Mouse (Mus musculus): ENCODE data around the gene Usp35. TPM values are rescaled to one million over a fixed set of nuclear protein-coding genes. Genes with fewer than 3 reads are reported as not detected.

Usp35 gene
- polyA plus RNA-seq, 1 experiment from 2014 or later: 2.3 TPM

DNA sequence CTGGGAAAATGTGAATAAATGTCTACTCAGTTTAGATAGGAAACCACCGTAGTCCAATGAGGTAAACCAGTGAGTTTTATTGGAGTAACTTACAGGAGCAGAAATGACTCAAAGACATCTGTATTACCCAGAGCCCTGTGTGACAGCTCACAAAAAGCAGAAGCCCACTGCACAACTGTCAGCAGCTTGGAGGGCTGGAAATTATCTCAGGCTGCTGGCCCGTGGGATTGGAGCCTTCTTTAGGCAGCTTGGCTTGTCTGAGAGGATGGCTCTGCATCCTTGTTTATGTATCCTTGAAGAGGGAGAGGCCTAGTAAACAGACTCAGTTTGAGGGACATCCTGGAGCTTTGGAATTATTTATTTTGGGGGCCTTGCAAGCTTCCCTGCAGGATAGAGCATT is 11.1 kb upstream of the Usp35 start:
- DNase-seq (ENCODE audit: low spot score): no peak
- Histone ChIP-seq H3K36me3 (peaks cover 6% of the 10 kb centered on the region; the same call in 1 of the 2 replicates), H3K4me1 (peaks cover 52% of the 10 kb centered on the region), H3K27ac (no peak overlapping the region), H3K9me3 (no peaks in the 10 kb centered on the region), H3K4me3 (no peak overlapping the region), H3K27me3 (ENCODE audit: insufficient read depth, poor library complexity, severe bottlenecking) (no peaks in the 10 kb centered on the region; the same call in 1 of the 2 replicates)
- WGBS: 16% methylated on average over 2 of the region's 2 CpGs

DNA sequence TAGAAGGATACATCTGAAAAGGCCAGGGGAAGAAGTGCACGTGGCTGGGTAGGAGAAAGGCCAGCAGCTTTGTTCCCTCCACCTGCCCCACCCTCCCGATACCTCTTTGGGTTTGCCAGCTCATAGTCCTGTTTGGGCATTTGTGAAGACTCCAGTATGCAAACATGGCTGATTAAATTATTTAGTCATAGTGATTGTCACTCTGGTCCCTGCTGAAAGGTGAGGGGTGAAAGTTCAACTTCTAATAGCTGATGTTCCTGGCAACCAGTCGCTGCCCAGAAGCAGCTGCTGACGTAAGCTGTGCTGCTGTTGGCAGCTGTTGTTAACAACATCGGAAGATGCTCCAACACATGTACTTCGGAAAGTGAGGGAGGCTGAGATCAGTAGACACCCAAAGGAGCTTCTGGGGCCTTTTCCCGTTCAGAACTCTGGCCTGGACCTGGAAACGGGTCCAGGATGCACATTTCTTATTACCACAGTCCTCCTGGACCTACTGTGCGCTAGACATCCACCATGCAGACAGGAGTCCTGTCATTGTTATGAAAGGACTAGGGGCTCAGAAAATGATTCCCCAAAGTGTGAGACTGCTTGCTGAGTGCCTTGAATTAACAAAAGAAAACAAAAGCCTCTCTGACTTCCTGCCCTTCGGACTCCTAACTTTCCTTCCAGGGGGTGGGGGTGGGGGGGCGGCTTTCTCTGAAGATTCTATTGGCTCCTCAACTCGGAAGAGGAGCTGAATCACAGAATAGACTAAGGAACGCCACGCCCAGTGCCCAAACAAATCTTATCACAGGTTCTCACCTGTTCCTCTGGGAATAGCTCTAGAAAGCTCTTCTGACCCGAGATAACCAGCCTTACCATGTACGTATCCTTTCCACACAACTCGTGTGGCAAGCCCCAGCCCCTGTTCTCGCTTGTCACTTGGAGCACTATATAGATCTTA is 9.4 kb upstream of the Usp35 start:
- Histone ChIP-seq H3K4me3 (no peak overlapping the region), H3K27ac (peak overlapping the region; percentile 17; the same call in 1 of the 2 replicates), H3K27me3 (ENCODE audit: insufficient read depth, poor library complexity, severe bottlenecking) (no peaks in the 10 kb centered on the region), H3K9me3 (no peaks in the 10 kb centered on the region), H3K4me1 (peaks cover 57% of the 10 kb centered on the region), H3K36me3 (no peaks in the 10 kb centered on the region)
- 43% methylated on average over 18 of the region's 18 CpGs for WGBS
- no peak for DNase-seq (ENCODE audit: low spot score)

DNA sequence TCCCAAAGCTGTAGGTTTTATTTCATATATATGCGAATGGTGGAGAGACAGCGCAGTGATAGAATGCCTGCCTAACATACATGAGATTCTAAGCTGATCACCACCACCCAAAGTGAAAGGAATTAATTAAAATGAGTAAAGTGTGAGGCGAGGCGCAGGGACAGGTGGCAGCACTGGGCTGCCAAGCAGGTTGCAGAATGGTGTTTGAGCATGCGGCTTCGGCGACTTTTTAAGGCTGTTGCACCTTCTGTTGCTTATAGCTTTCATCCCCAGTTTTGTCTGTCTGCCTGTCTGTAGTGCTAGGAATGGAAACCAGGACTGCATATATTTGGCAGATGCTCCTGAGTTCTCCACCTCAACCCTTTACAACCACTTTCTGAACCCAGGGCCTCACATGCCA is 7.8 kb upstream of the Usp35 start:
- no peaks in the 10 kb centered on the region for H3K27me3 ChIP-seq (ENCODE audit: insufficient read depth, poor library complexity, severe bottlenecking)
- H3K4me3 ChIP-seq: no peak overlapping the region
- DNase-seq (ENCODE audit: low spot score): no peak
- no peaks in the 10 kb centered on the region for H3K36me3 ChIP-seq
- WGBS: 88% methylated on average over 7 of the region's 7 CpGs
- H3K27ac ChIP-seq: no peak overlapping the region
- H3K9me3 ChIP-seq: no peaks in the 10 kb centered on the region
- peaks cover 46% of the 10 kb centered on the region for H3K4me1 ChIP-seq

DNA sequence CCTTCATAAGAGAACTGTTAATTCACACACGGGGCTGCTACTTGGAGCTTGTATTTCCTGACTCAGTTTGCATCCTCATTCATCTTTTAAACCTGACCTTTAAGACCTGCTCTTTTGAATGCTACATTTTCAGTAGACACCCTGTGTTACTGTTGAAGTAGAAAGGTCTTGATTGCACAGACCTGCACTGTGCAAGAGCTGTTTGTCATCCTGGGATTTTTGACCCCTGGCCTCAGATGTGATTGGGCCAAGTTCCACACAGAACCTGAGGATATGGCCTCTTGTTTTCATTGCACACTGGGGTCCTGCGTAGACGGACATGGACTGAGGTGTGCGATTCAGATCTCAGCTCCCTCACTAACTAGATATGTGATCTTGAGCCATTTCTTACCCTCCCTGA is 6.8 kb upstream of the Usp35 start:
- H3K36me3 ChIP-seq: no peaks in the 10 kb centered on the region
- H3K4me3 ChIP-seq: no peak overlapping the region
- DNase-seq (ENCODE audit: low spot score): no peak
- H3K27me3 ChIP-seq (ENCODE audit: insufficient read depth, poor library complexity, severe bottlenecking): no peaks in the 10 kb centered on the region
- no peaks in the 10 kb centered on the region for H3K9me3 ChIP-seq
- WGBS: 80% methylated on average over 4 of the region's 4 CpGs
- H3K27ac ChIP-seq: no peak overlapping the region
- H3K4me1 ChIP-seq: peaks cover 45% of the 10 kb centered on the region

DNA sequence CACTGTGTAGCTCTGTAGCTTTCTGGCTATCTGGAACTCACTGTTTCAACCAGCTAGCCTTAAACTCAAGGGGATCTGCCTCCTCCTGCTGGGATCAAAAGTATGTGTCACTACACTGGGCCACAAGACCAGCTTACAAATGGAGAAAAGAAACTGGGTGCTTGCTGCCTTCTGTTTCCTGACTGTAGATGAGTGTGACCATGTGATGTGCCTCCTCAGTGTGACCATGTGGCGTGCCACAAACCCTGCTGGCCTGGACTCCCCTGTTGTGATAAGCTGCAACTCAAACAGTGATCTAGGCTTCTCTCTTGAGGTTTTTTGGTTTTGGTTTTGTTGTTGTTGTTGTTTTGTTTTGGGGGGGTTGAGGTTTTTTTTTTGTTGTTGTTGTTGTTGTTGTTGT is 4.9 kb upstream of the Usp35 start:
- WGBS: 79% methylated on average over 1 of the region's 1 CpGs
- Histone ChIP-seq H3K9me3 (no peaks in the 10 kb centered on the region), H3K27me3 (ENCODE audit: insufficient read depth, poor library complexity, severe bottlenecking) (no peaks in the 10 kb centered on the region), H3K27ac (no peak overlapping the region), H3K36me3 (no peaks in the 10 kb centered on the region), H3K4me1 (peaks cover 45% of the 10 kb centered on the region), H3K4me3 (no peak overlapping the region)
- no peak for DNase-seq (ENCODE audit: low spot score)

DNA sequence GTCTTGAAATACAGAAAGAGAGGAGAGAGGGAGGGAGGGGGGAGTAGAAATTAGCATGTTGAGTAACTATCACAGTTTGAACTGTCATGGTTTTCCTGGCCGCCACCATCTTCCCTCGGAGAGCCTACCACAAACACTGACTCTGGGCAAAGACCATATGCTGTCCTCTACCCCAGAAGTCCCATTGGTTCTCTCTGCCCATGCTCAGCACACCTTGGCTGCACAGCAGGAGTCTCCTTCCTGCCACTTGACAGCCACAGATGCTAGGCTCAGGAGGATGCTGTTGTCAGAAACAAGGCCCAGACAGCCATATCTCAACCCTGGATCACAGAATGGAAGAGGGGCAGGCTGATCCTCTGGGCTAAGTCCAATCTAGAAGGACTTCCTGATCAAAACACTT is 2.6 kb upstream of the Usp35 start:
- no peaks in the 10 kb centered on the region for H3K9me3 ChIP-seq
- H3K27ac ChIP-seq: no peak overlapping the region
- no peaks in the 10 kb centered on the region for H3K36me3 ChIP-seq
- no peak overlapping the region for H3K4me3 ChIP-seq
- no peak for DNase-seq (ENCODE audit: low spot score)
- peaks cover 46% of the 10 kb centered on the region for H3K4me1 ChIP-seq
- WGBS: 84% methylated on average over 2 of the region's 2 CpGs
- peaks cover 8% of the 10 kb centered on the region; the same call in 1 of the 2 replicates for H3K27me3 ChIP-seq (ENCODE audit: insufficient read depth, poor library complexity, severe bottlenecking)

DNA sequence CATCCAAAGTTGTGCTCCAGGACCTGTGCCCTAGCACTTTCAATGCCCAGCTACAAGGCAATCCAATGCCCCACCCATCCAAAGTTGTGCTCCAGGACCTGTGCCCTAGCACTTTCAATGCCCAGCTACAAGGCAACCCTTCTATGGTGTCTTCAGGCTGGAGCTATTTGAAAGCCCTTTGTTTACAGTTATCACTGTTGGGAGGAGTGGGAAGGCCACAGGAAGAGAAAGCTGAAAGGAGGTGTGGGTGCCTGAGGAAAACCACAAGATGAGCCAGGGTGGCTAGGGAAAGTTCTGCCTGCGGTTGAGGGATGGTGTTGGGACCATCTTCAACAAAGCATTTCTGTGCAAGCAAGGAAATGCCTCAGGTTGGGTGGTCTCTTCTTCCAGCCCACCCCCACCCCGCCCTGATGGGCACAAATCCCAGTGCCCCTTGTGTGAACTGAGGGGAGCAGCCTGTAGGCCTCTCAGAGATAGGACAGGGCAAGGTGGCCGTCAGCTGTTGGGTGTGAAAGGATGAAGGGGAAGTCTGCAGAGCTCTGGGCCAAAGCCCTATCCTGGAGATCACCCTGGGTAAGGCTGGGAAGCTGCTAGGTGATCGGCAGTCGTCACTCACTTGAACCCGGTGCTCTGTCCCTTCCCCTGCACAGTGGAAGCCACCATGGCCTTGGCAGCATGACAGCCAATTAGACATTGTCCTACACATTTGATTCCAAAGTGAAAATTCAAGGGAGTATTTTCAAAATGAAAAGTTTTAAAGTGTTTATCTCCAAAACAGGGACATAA is 1.5 kb upstream of the Usp35 start:
- no peak for DNase-seq (ENCODE audit: low spot score)
- H3K4me3 ChIP-seq: peak overlapping the region; percentile 89; the same call in 1 of the 2 replicates
- WGBS: 72% methylated on average over 6 of the region's 6 CpGs

DNA sequence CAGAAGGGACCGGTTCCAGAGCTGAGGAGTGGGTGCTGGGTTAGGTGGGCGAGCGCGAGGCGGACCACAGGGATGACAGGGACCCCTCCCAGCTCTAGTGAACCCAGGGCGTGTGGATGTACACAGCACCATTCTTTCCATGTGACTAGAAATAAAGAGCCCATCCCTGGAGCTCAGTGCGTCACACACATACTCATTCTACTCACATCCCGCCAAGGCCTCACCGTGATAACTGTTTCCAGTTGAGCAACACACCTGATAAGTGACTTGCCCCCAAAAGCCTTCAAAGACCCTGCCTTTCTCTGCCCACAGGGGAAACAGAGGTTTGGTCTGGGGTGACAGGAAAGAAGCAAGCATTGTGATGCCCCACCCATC is 834 bp upstream of the Usp35 start:
- peak overlapping the region; percentile 92 for H3K27ac ChIP-seq
- peaks cover 17% of the 10 kb centered on the region for H3K27me3 ChIP-seq (ENCODE audit: insufficient read depth, poor library complexity, severe bottlenecking)
- H3K4me1 ChIP-seq: peaks cover 30% of the 10 kb centered on the region
- no peaks in the 10 kb centered on the region for H3K9me3 ChIP-seq
- peak overlapping the region; percentile 89 for H3K4me3 ChIP-seq
- WGBS: 2% methylated on average over 9 of the region's 9 CpGs
- DNase-seq (ENCODE audit: low spot score): no peak
- H3K36me3 ChIP-seq: no peaks in the 10 kb centered on the region

More for the DNA sequence above, 1.5 kb upstream of the Usp35 start:
- peaks cover 16% of the 10 kb centered on the region; the same call in 1 of the 2 replicates for H3K27me3 ChIP-seq (ENCODE audit: insufficient read depth, poor library complexity, severe bottlenecking)
- H3K27ac ChIP-seq: no peak overlapping the region; the same call in 1 of the 2 replicates
- H3K4me1 ChIP-seq: peaks cover 36% of the 10 kb centered on the region
- no peaks in the 10 kb centered on the region for H3K36me3 ChIP-seq
- no peaks in the 10 kb centered on the region for H3K9me3 ChIP-seq

DNA sequence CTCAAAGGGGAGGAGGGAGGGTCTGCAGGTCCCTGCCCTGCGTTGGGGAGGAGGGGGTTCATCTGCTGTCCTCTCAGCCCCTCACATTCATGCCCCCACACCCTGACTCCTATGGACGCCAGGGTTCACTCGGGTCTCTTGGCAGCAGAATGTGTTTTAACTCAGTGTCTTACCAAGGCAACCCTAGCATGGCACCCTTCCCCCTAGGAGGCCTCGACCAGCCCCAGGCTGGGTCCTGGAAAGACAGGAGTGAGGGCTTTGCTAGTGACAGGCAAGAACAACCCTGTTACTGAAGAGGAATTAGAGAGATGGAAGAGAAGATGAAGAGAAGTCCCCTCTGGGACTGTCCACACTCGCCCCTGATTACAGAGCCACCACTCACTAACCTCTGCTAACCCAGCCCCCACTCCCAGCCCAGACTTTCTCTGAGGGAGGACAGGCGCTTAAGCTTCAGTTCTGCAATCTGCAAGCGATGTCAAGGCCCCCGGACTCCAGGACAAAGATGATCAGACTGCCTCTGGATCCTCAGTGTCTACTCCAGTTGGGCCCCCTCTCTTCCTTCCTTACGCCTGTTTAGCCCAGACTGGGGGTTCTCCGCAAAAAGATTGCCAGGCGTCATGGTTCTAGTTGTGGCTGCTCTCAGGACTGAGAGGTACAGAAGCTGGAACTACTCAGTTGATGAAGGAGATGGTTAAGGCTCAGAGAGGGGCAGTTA is 732 bp downstream of the Usp35 start:
- Histone ChIP-seq H3K9me3 (no peaks in the 10 kb centered on the region), H3K27ac (no peak overlapping the region; the same call in 1 of the 2 replicates)
- WGBS: 63% methylated on average over 11 of the region's 11 CpGs

DNA sequence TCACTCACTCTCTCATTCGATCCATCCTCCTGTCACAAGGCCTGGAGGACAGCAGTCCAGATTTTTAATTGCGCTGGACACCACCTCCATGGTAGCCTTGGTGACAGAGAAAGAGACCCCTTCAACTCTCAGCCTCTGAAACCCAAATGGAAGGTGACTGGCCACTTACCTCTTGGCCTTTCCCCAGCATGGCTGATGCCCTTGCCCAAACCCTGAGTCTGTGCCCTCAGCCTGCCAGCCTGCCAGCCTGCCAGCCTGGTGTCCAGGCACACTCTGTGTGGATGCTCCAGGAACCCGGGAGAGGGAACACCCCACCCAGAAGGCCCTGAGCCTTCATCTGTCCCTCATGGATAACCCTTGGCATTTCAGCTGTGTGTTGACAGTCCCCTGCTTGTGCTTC is 2.1 kb downstream of the Usp35 start:
- DNase-seq (ENCODE audit: low spot score): no peak
- peaks cover 47% of the 10 kb centered on the region for H3K27me3 ChIP-seq (ENCODE audit: insufficient read depth, poor library complexity, severe bottlenecking)
- H3K9me3 ChIP-seq: no peaks in the 10 kb centered on the region
- peaks cover 37% of the 10 kb centered on the region for H3K4me1 ChIP-seq
- no peaks in the 10 kb centered on the region for H3K36me3 ChIP-seq
- no peak overlapping the region for H3K27ac ChIP-seq
- no peak overlapping the region for H3K4me3 ChIP-seq
- WGBS: 76% methylated on average over 3 of the region's 3 CpGs

More for the DNA sequence above, 732 bp downstream of the Usp35 start:
- Histone ChIP-seq H3K27me3 (ENCODE audit: insufficient read depth, poor library complexity, severe bottlenecking) (peaks cover 33% of the 10 kb centered on the region), H3K4me1 (peaks cover 28% of the 10 kb centered on the region), H3K36me3 (no peaks in the 10 kb centered on the region), H3K4me3 (peak overlapping the region; percentile 89)
- no peak for DNase-seq (ENCODE audit: low spot score)

DNA sequence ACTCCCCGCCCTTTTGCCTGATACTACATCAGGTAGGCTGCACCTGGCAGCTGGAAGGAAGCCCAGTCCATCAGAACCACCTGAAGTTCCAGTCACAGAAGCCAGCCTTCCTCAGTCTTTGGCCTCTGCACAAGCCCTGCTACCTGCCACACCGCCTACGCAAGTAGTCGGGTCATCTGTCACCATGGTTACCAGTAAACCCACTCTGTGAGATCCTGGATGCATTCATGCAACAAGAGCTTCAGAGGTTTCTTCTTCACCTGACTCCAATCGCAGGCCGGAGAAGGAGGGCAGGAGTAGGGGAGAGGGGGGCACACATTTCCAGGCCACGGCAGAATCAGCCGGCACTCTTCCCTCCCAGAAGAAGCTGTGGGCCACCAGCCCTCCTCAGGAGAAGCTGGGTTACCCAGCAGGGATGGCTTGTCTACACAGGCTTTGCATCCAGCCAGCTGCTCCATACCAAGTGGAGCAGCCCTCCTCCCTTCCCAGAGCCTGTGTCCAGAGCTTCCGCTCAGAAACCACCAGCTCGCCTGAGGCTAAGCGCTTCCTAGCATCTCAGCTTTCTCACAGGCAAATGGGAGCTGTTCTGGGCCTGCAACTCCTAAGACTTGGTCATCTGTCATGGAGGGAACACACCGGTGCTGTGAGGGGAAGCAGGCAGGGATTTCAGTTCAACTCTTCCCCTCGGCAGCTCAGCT is 2.8 kb downstream of the Usp35 start:
- Histone ChIP-seq H3K4me3 (no peak overlapping the region), H3K9me3 (no peaks in the 10 kb centered on the region)

DNA sequence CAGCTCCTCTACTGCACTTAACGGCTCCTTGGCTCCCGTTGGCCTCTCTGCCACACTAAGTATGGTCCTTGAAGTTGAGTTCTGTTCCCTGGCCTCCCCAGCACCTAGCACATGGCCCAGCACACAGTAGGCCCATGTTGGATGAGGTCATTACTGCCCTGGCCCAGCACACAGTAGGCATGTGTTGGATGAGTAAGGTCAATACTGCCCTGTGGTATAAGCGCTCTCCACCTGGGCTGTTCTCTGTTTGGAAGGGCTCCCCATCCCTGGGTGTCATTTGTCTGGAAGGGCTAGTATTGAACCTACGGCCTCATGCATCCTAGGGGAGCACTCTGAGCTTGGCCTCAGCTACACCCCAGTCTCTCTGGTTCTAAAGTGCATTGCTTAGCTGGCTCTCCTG is 4.4 kb downstream of the Usp35 start:
- Histone ChIP-seq H3K4me1 (peaks cover 25% of the 10 kb centered on the region), H3K9me3 (no peaks in the 10 kb centered on the region), H3K4me3 (no peak overlapping the region), H3K27ac (no peak overlapping the region), H3K27me3 (ENCODE audit: insufficient read depth, poor library complexity, severe bottlenecking) (peaks cover 59% of the 10 kb centered on the region), H3K36me3 (peaks cover 3% of the 10 kb centered on the region; the same call in 1 of the 2 replicates)
- 89% methylated on average over 4 of the region's 4 CpGs for WGBS
- DNase-seq (ENCODE audit: low spot score): no peak

More for the DNA sequence above, 2.8 kb downstream of the Usp35 start:
- Histone ChIP-seq H3K27ac (no peak overlapping the region), H3K4me1 (peaks cover 37% of the 10 kb centered on the region), H3K36me3 (peaks cover 3% of the 10 kb centered on the region; the same call in 1 of the 2 replicates), H3K27me3 (ENCODE audit: insufficient read depth, poor library complexity, severe bottlenecking) (peaks cover 53% of the 10 kb centered on the region)
- whole genome bisulfite sequencing: 73% methylated on average over 13 of the region's 13 CpGs
- no peak for DNase-seq (ENCODE audit: low spot score)
